Mouse (Mus musculus): ENCODE measurements around the gene Ranbp3. TPM values are rescaled to one million over a fixed set of nuclear protein-coding genes. Genes with fewer than 3 reads are reported as not detected.

The Ranbp3 gene
- 70.0 TPM for polyA plus RNA-seq (2012; fragmentation: generic; extraction: Trizol)

DNA sequence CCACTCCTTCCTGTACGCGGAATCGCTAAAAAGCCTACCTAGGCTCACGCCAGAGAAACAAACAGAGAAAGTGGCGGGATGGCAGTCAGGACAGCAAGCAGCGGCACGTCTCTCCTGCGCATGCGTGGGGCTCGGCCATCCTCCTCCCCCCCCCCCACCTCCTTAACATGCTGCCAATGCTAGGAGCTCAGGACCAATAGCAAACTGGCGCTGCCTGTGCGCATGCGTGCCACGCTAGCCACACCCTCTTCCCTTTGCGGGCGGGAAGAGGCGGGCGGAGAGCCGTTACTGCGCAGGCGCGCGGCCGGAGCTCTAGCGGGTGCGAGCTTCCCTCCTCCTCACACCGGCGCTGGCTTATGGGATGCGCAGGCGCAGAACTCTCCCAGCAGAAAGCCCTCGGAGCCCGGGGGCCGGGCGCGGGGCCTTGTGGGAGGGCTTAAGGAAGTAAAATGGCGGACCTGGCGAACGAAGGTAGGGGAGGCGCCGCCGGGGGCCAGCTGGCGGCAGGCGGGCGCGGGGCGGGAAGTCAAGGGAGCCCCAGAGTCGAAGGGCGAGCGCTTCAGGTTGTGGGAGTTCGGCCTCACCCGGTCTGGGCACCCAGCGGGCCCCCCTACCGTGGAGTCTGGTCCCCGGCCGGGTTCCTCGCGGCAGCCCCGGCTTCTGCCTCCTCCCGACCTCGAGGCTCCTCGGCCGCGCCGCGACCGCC, at the start of gene Ranbp3:
Gene Ranbp3, plus strand, starts transcription at position 354 of the 706 bp plus-strand sequence.
- H3ac ChIP-seq (ENCODE audit: control insufficient read depth, insufficient read length) = peak within 1 kb of the TSS; percentile 87
- peak within 1 kb of the TSS; percentile 97 for H3K4me2 ChIP-seq (ENCODE audit: low read depth)

DNA sequence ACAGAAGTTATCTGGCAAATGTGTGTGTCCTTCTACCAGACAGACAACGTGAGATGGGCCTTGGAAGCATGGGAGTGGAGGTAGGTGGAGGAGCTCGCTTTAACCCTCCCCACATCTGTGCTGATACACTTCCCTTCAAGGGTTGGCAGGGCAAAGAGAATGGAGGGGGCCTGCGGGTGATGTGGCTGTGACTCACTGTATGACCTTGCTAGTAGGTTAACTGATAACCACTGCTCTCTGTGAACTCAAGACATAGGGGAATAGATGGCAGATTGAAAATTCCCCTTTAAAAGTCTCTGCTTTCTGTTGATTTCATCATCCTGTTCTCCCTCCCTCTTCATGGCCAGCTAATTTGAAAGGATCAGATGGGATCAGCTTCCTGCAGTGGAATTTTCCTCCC, 47.6 kb upstream of the Ranbp3 start:
- Histone ChIP-seq H3K79me2 (ENCODE audit: control insufficient read depth, insufficient read depth) (peaks cover 39% of the 10 kb centered on the region), H3ac (ENCODE audit: control insufficient read depth, insufficient read length) (peak overlapping the region; percentile 94), H3K4me3 (peak overlapping the region; percentile 93), H3K27me3 (ENCODE audit: control insufficient read depth, insufficient read depth, insufficient read length) (peaks cover 4% of the 10 kb centered on the region), H3K4me2 (ENCODE audit: low read depth) (peak overlapping the region; percentile 92), H3K36me3 (ENCODE audit: control insufficient read depth, insufficient read depth) (peaks cover 44% of the 10 kb centered on the region)
- TF ChIP-seq POLR2AphosphoS2 (IDR thresholded peaks at IDR 0.05; ENCODE audit: insufficient read length, low read depth) = peak; percentile 79
- no peak for TF ChIP-seq MAX (IDR thresholded peaks at IDR 0.05; ENCODE audit: low read depth)
- TF ChIP-seq CEBPB (IDR thresholded peaks at IDR 0.05; ENCODE audit: insufficient read depth, poor library complexity, severe bottlenecking) = peak; percentile 90
- peak; percentile 45 for TF ChIP-seq POLR2A (IDR thresholded peaks at IDR 0.05; ENCODE audit: insufficient read length, low read depth)

More for the DNA sequence above, at the start of gene Ranbp3:
- peaks cover 9% of the 10 kb centered on the region for H3K36me3 ChIP-seq (ENCODE audit: control insufficient read depth, insufficient read depth)
- H3K27me3 ChIP-seq (ENCODE audit: control insufficient read depth, insufficient read depth, insufficient read length) = no peaks in the 10 kb centered on the region
- peaks cover 47% of the 10 kb centered on the region for H3K79me2 ChIP-seq (ENCODE audit: control insufficient read depth, insufficient read depth)
- peak within 1 kb of the TSS; percentile 68 for H3K4me3 ChIP-seq
- TF ChIP-seq TCF12 (IDR thresholded peaks at IDR 0.05; ENCODE audit: insufficient read depth, poor library complexity, severe bottlenecking) (no peak), E2F4 (IDR thresholded peaks at IDR 0.05; ENCODE audit: insufficient read depth) (peak; percentile 56), CEBPB (IDR thresholded peaks at IDR 0.05; ENCODE audit: insufficient read depth, poor library complexity, severe bottlenecking) (no peak), SRF (IDR thresholded peaks at IDR 0.05; ENCODE audit: control insufficient read depth, insufficient read length, low read depth) (peak; percentile 73), MYOD1 (IDR thresholded peaks at IDR 0.05; ENCODE audit: control insufficient read depth in 1 of 3, insufficient read length in 2 of 3, low read depth in 2 of 3) (no peak), TCF3 (IDR thresholded peaks at IDR 0.05; ENCODE audit: insufficient read length, low read depth) (no peak), POLR2A (IDR thresholded peaks at IDR 0.05; ENCODE audit: insufficient read length, low read depth) (peak; percentile 93), MAX (IDR thresholded peaks at IDR 0.05; ENCODE audit: low read depth) (no peak), MYOG (IDR thresholded peaks at IDR 0.05; ENCODE audit: control insufficient read depth in 1 of 3, insufficient read depth in 1 of 3, insufficient read length in 2 of 3, low read depth in 2 of 3) (no peak), POLR2AphosphoS2 (IDR thresholded peaks at IDR 0.05; ENCODE audit: insufficient read length, low read depth) (peak; percentile 93)

- H3K4me2 ChIP-seq (ENCODE audit: low read depth) = peak overlapping the region; percentile 92
- peaks cover 39% of the 10 kb centered on the region for H3K79me2 ChIP-seq (ENCODE audit: control insufficient read depth, insufficient read depth)
- peak overlapping the region; percentile 93 for H3K4me3 ChIP-seq
- H3K36me3 ChIP-seq (ENCODE audit: control insufficient read depth, insufficient read depth) = peaks cover 39% of the 10 kb centered on the region
- TF ChIP-seq MYOG (IDR thresholded peaks at IDR 0.05; ENCODE audit: control insufficient read depth in 1 of 3, insufficient read depth in 1 of 3, insufficient read length in 2 of 3, low read depth in 2 of 3) (no peak), USF1 (IDR thresholded peaks at IDR 0.05; ENCODE audit: low read depth) (no peak), SRF (IDR thresholded peaks at IDR 0.05; ENCODE audit: control insufficient read depth, insufficient read length, low read depth) (no peak), TCF12 (IDR thresholded peaks at IDR 0.05; ENCODE audit: insufficient read depth, poor library complexity, severe bottlenecking) (no peak), E2F4 (IDR thresholded peaks at IDR 0.05; ENCODE audit: insufficient read depth) (no peak), POLR2AphosphoS2 (IDR thresholded peaks at IDR 0.05; ENCODE audit: insufficient read length, low read depth) (peak; percentile 17), MAX (IDR thresholded peaks at IDR 0.05; ENCODE audit: low read depth) (no peak), CEBPB (IDR thresholded peaks at IDR 0.05; ENCODE audit: insufficient read depth, poor library complexity, severe bottlenecking) (no peak), MYOD1 (IDR thresholded peaks at IDR 0.05; ENCODE audit: control insufficient read depth in 1 of 3, insufficient read length in 2 of 3, low read depth in 2 of 3) (no peak)
- H3ac ChIP-seq (ENCODE audit: control insufficient read depth, insufficient read length) = peak overlapping the region; percentile 94
- peaks cover 4% of the 10 kb centered on the region for H3K27me3 ChIP-seq (ENCODE audit: control insufficient read depth, insufficient read depth, insufficient read length)
Observed at GRCm38 (mm10) chr17:56626260-56626659, 46.8 kb upstream of the Ranbp3 start.

- Histone ChIP-seq H3K27me3 (ENCODE audit: control insufficient read depth, insufficient read depth, insufficient read length) (peaks cover 6% of the 10 kb centered on the region), H3K79me2 (ENCODE audit: control insufficient read depth, insufficient read depth) (peaks cover 39% of the 10 kb centered on the region), H3K4me2 (ENCODE audit: low read depth) (peak within 1 kb of the TSS; percentile 94), H3ac (ENCODE audit: control insufficient read depth, insufficient read length) (peak within 1 kb of the TSS; percentile 94), H3K36me3 (ENCODE audit: control insufficient read depth, insufficient read depth) (peaks cover 33% of the 10 kb centered on the region), H3K4me3 (peak within 1 kb of the TSS; percentile 93)
- TF ChIP-seq CEBPB (IDR thresholded peaks at IDR 0.05; ENCODE audit: insufficient read depth, poor library complexity, severe bottlenecking) = no peak
- TF ChIP-seq TCF3 (IDR thresholded peaks at IDR 0.05; ENCODE audit: insufficient read length, low read depth) = no peak
- peak; percentile 60 for TF ChIP-seq MAX (IDR thresholded peaks at IDR 0.05; ENCODE audit: low read depth)
- peak; percentile 95 for TF ChIP-seq SRF (IDR thresholded peaks at IDR 0.05; ENCODE audit: control insufficient read depth, insufficient read length, low read depth)
- peak in 1 of 3 experiments; percentile 11 for TF ChIP-seq MYOG (IDR thresholded peaks at IDR 0.05; ENCODE audit: control insufficient read depth in 1 of 3, insufficient read depth in 1 of 3, insufficient read length in 2 of 3, low read depth in 2 of 3)
- TF ChIP-seq E2F4 (IDR thresholded peaks at IDR 0.05; ENCODE audit: insufficient read depth) = no peak
- TF ChIP-seq REST (IDR thresholded peaks at IDR 0.05; ENCODE audit: insufficient read depth, insufficient read length) = peak; percentile 47
- TF ChIP-seq POLR2A (IDR thresholded peaks at IDR 0.05; ENCODE audit: insufficient read length, low read depth) = peak; percentile 94
- peak; percentile 98 for TF ChIP-seq USF1 (IDR thresholded peaks at IDR 0.05; ENCODE audit: low read depth)
- TF ChIP-seq POLR2AphosphoS2 (IDR thresholded peaks at IDR 0.05; ENCODE audit: insufficient read length, low read depth) = peak; percentile 95
- peak in 2 of 3 experiments; percentile 4 to 57 for TF ChIP-seq MYOD1 (IDR thresholded peaks at IDR 0.05; ENCODE audit: control insufficient read depth in 1 of 3, insufficient read length in 2 of 3, low read depth in 2 of 3)
- TF ChIP-seq TCF12 (IDR thresholded peaks at IDR 0.05; ENCODE audit: insufficient read depth, poor library complexity, severe bottlenecking) = no peak
Observed at GRCm38 (mm10) chr17:56626754-56627470, 46.2 kb upstream of the Ranbp3 start, which contains the start of gene Lonp1. TSS of gene Lonp1 (minus strand) at chr17:56626887.
